Mouse (Mus musculus) activated CD4-positive, CD25-positive, alpha-beta regulatory T cell, adult 4 months (primary cell): Measurements from ENCODE around the gene Pafah1b3. TPM values are rescaled to one million over a fixed set of nuclear protein-coding genes. Genes with fewer than 3 reads are reported as not detected.

Source experiments
- polyA plus RNA-seq, 2 experiments: library from polyadenylated mRNA; unstranded; fragments of 100-300 nt; shearing (Covaris generic); gene quantifications; one replicate each; pipeline ENCODE4 v1.2.1; 2017

Gene Pafah1b3
- polyA plus RNA-seq, 2 experiments from 2014 or later, result 16.8 to 30.7 TPM

Other genes starting within 250 kb of the Pafah1b3 start
- 1 to 10 TPM; 2.2 to 2.4 TPM for gene Grik5, start 225.6 kb downstream of the Pafah1b3 start, polyA plus RNA-seq
- 10 to 100 TPM in 1 of 2 experiments, 1 to 10 TPM in 1; 8.9 to 14.2 TPM for gene Zfp574, start 225.4 kb downstream of the Pafah1b3 start, polyA plus RNA-seq
- 10 to 100 TPM; 19.1 to 25.3 TPM for gene Pou2f2, start 118.3 kb downstream of the Pafah1b3 start, polyA plus RNA-seq
- gene Dedd2, start 77.4 kb downstream of the Pafah1b3 start, polyA plus RNA-seq, result 10 to 100 TPM; 26.7 to 31.8 TPM
- gene Zfp526, start 76.6 kb downstream of the Pafah1b3 start, polyA plus RNA-seq, result 1 to 10 TPM; 2.6 to 4.0 TPM
- gene Gsk3a, start 60.1 kb downstream of the Pafah1b3 start, polyA plus RNA-seq, result 1 to 10 TPM; 8.9 to 9.8 TPM
- under 1 TPM; 0.28 to 0.38 TPM for gene Erf, start 47.2 kb downstream of the Pafah1b3 start, polyA plus RNA-seq
- gene Cic, start 30.3 kb downstream of the Pafah1b3 start, polyA plus RNA-seq, result 10 to 100 TPM; 23.2 to 26.0 TPM
- gene Prr19, start 3.4 kb upstream of the Pafah1b3 start, polyA plus RNA-seq, result not detected
- gene Tmem145, start 8.1 kb upstream of the Pafah1b3 start, polyA plus RNA-seq, result not detected
- under 1 TPM in 1 of 2 experiments, not detected in 1; 0.03 TPM for gene Megf8, start 19.2 kb upstream of the Pafah1b3 start, polyA plus RNA-seq
- gene Cnfn, start 71.7 kb upstream of the Pafah1b3 start, polyA plus RNA-seq, result not detected
- gene Lipe, start 100.7 kb upstream of the Pafah1b3 start, polyA plus RNA-seq, result 10 to 100 TPM in 1 of 2 experiments, 1 to 10 TPM in 1; 8.5 to 10.7 TPM
- not detected for gene Cxcl17, start 114.9 kb upstream of the Pafah1b3 start, polyA plus RNA-seq
- gene Ceacam1, start 179.6 kb upstream of the Pafah1b3 start, polyA plus RNA-seq, result under 1 TPM in 1 of 2 experiments, not detected in 1; 0.33 TPM
- not detected for gene Ceacam2, start 241.9 kb upstream of the Pafah1b3 start, polyA plus RNA-seq